Mouse (Mus musculus): ENCODE measurements around the gene 1700001C02Rik. TPM values are rescaled to one million over a fixed set of nuclear protein-coding genes. Genes with fewer than 3 reads are reported as not detected.

Gene 1700001C02Rik
- not detected for total RNA-seq (2021)
- long read RNA-seq, experiment 1, result 0 reads
- long read RNA-seq, experiment 2, result 0 reads

DNA sequence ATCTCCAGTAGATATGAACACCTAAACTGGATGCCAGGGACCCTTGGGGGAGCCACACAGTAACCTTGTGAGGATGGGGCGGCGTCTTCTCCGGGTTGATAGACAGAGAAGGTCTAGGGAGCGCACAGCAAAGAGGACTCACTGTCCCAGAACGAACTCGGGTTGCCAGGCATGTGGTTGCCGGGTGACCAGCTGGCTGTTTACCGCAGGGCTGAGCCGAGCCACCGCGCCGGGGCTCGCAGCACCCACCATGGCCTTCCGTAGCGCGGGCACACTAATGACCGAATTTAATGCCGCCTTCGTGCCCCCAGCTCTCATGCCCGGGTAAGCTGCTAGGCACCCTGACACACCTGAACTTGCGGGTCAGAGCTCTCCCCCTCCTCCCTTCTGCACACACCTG, at the start of gene 1700001C02Rik:
1700001C02Rik (plus strand) TSS at position 187 of the 400 bp plus-strand sequence.
- DNase-seq, result no peak
- intact Hi-C loops (cut with DNase I), result no loop called here

GRCm38 (mm10) chr5:30416665-30417064, 49.2 kb upstream of the 1700001C02Rik start:
- intact Hi-C loops (cut with DNase I), result no loop called here
- no peak for DNase-seq

GRCm38 (mm10) chr5:30423121-30423520, 42.7 kb upstream of the 1700001C02Rik start:
- intact Hi-C loops (cut with DNase I), result loop anchor here (5.0 kb wide), 1 partner anchor 214 kb away; no protein-coding TSS in a partner anchor
- no peak for DNase-seq

DNA sequence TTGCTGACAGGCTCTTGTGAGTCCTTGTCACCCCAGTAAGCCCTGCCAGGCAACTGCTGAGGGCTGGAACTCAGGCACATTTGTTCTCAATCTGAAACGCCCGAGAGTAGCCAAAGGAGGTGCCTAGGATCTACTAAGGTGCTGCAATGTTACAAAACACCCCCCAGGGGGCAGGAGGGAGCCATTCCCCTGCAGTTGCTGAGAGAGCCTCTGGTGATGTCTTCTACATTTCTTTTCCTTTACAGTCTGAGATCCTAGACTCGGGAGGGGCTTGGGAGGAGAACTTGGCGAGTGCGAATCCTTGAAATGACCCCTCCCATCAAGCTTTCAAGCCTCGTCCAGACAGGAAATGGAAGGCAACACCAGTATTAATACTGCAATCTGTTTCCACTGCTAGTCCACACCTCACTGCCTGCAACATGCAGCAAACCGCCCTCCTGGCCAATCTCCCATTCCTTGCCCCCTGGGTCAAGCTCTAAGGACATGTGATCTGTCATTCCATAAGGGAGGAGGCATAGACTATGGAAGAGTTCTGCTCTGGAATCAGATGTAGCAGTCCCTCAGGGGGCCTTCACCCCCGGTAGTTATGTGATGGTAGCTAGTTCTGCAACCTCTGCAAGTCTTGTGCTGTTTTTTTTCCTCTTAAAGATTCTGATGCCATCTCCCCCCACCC, 42.1 kb upstream of the 1700001C02Rik start:
- intact Hi-C loops (cut with DNase I), result loop anchor here (2.0 to 5.0 kb wide), 2 partner anchors 53 to 214 kb away; no protein-coding TSS in a partner anchor
- no peak for DNase-seq

DNA sequence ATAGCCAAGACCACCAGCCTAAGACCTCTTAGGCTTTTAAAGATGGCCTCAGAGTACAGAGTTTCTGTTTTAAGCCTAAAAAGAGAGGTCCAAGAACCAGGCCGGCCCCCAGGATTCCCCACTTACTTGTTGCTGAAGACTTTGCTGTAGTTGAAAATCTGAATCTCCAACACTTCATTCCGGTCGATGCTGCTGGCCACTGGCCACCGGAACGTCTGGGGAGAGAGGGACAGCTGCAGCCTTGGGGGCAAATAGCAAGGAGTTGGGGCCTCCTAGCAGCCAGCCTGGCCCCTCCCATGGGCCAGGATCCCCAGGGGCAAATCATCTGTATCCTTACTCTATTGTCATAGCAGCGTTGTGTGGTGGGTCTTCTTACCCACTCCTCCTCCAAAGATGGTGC, 38.4 kb upstream of the 1700001C02Rik start:
- DNase-seq, result no peak
- intact Hi-C loops (cut with DNase I), result no loop called here

GRCm38 (mm10) chr5:30438931-30439330, 26.9 kb upstream of the 1700001C02Rik start:
- no peak for DNase-seq
- intact Hi-C loops (cut with DNase I), result no loop called here

DNA sequence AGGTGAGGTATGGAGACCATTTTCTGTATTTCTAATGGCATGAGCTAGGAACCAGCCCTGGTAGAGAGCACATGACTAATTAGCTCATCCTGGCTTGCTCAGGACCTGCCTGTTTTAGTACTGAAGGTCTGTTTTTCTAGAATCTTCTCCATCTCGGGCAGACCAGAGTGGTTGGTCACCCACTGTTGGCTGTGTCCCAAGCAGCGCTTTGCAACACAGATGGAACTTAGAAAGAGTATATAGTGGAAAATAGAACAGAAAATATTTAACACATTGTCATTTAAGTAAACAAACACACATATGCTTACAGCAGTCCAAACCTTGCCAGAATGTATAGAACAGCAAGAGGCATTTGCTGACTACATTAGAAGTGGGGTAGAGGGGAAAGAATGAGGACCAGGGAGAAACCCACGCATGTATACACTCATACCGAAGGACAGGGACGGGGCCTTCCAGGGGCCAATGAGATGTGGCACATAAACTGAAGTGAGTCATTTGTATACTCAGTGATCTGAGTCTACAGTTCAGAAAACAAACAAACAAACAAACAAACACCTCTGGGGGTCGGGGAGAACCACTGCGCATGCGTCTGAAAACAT, 25.4 kb upstream of the 1700001C02Rik start:
- intact Hi-C loops (cut with DNase I), result no loop called here
- no peak for DNase-seq

DNA sequence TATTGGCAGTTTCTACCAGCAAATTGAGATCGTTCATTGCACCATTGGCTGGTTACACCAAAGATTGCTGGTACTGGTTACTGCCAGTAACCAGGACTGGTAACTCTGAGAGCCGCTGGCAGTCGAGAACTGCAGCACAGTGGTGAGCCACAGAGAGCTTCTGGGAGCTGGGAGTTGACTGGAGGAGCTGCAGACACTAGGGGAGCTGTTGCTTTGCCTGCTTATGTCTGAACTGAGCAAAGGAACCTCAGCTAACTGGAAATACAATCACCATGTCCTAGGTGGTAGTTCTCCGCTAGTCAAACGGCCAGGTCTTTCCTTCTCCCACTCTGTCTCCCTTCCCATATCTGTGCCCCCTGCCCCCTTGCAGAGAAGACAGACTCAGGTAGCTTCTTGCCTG, 23.7 kb upstream of the 1700001C02Rik start:
- intact Hi-C loops (cut with DNase I), result no loop called here
- no peak for DNase-seq

- intact Hi-C loops (cut with DNase I), result no loop called here
- DNase-seq, result no peak
These were observed 21.4 kb upstream of the 1700001C02Rik start for GRCm38 (mm10) chr5:30444327-30444895.

- intact Hi-C loops (cut with DNase I), result no loop called here
- no peak for DNase-seq
These were observed 9.8 kb upstream of the 1700001C02Rik start for GRCm38 (mm10) chr5:30456056-30456455.

DNA sequence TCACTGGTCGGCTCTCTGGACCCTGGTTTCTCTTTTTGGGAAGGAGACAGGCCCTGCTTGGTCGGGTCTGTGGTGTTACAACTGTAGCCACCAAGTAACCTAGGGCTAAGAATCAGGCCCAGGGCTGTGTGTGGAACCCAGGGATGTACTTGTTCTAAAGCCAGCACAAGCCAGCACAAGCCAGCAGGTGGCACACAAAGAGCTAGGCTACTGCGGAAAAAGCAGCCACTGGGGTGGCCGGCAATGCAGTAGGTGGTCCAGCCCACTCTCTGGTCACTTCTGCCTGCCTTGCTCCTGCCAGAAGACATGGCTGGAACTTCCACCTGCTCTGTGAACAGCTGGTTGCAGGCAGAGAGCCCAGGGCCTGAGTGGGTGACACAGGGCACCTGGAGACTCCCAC, 5.7 kb upstream of the 1700001C02Rik start:
- intact Hi-C loops (cut with DNase I), result no loop called here

GRCm38 (mm10) chr5:30461821-30462220, 4.0 kb upstream of the 1700001C02Rik start, which contains the start of gene Otof:
Otof (minus strand) TSS chr5:30461932.
- intact Hi-C loops (cut with DNase I), result no loop called here
- DNase-seq, result no peak

More for the DNA sequence above, 5.7 kb upstream of the 1700001C02Rik start:
- no peak for DNase-seq

DNA sequence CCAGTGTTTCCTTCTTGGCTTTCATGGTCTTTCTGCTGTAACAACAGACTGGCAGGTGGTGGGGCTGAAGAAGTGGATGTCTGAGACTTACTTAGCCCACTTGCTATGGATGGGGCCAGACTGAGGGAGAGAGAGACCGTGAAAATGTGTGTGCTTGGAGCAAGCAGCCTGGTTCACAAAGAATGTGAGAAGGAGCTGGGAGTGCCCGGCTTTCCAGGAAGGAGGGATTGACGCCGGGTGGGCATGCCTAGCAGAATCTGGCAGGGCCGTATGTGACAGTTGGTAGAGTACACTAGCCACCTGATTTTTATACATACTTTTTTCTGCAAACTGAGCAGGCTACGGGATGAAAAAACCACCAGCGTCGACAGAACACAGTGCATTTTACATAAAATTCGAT, 468 bp downstream of the 1700001C02Rik start:
- no peak for DNase-seq
- intact Hi-C loops (cut with DNase I), result no loop called here

DNA sequence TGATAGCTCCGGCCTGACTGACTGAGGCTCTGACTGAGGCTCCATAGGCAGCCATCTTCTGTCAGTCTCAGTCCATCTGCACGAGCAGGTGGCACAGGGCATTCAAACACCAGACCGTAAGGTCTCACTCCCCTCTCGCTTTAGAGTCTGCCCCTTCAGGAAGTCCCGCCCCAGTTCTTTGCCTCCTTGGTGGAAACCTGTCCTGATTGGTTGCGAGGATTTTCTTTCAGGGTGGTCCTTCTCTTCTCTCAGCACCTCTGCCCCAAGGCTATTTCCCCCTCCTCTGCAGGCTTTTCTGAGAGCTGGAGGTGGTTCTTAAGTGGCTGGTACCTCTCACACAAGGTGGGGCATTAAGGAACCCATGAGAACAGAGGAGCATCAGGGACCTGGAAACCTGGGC, 4.6 kb downstream of the 1700001C02Rik start:
- intact Hi-C loops (cut with DNase I), result no loop called here
- DNase-seq, result no peak

GRCm38 (mm10) chr5:30472148-30472547, 6.3 kb downstream of the 1700001C02Rik start:
- DNase-seq, result no peak
- intact Hi-C loops (cut with DNase I), result no loop called here

- no peak for DNase-seq
- intact Hi-C loops (cut with DNase I), result loop anchor here (2.0 to 5.0 kb wide), 2 partner anchors 52 to 264 kb away; no protein-coding TSS in a partner anchor
These were observed 10.7 kb downstream of the 1700001C02Rik start for GRCm38 (mm10) chr5:30476534-30476933.

DNA sequence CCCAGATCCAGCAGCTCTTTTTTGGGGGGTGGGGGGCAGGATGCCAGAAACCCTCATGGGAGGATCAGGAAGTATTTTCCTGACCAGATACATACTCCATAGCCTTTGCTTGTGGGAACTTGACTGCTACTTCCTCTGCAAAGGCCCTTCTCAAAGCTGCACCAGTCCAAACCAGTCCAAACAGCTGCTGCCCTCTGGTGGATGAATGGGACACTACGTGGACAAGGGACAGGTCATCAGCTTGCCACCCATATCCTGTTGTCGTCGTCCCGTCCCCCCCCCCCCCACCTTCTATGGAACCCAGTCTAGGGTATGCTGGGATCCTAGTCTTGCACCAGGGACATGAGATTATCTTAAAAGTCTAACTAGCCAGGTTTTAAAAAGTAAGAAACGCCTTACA, 16.5 kb downstream of the 1700001C02Rik start:
- intact Hi-C loops (cut with DNase I), result loop anchor here (2.0 kb wide), 1 partner anchor 92 kb away; no protein-coding TSS in a partner anchor
- peak; percentile 46 to 47 for DNase-seq

DNA sequence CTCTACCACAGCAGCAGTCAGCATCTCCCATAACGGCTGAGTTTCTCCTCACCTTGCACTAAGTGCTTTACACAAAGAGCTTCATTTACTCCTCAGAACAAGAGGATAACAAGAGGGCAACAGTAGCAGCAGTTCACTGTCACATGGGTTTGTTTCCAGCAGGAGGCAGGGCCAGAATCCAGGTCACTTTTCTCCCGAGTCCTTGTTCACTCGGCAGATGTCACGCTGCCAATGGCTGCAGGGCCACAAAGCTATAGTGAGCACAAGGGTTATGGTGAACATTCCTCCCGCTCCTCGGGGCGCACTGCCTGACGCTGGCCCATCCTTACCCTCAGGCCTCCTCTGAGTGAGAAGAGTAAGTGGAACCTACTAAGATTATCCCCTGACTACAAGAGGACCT, 17.7 kb downstream of the 1700001C02Rik start:
- DNase-seq, result no peak
- intact Hi-C loops (cut with DNase I), result loop anchor here (2.0 kb wide), 1 partner anchor 93 kb away; no protein-coding TSS in a partner anchor

GRCm38 (mm10) chr5:30484591-30484990, 18.7 kb downstream of the 1700001C02Rik start:
- intact Hi-C loops (cut with DNase I), result no loop called here

GRCm38 (mm10) chr5:30485136-30485535, 19.3 kb downstream of the 1700001C02Rik start:
- no peak for DNase-seq
- intact Hi-C loops (cut with DNase I), result no loop called here

More at GRCm38 (mm10) chr5:30484591-30484990, 18.7 kb downstream of the 1700001C02Rik start:
- DNase-seq, result no peak

DNA sequence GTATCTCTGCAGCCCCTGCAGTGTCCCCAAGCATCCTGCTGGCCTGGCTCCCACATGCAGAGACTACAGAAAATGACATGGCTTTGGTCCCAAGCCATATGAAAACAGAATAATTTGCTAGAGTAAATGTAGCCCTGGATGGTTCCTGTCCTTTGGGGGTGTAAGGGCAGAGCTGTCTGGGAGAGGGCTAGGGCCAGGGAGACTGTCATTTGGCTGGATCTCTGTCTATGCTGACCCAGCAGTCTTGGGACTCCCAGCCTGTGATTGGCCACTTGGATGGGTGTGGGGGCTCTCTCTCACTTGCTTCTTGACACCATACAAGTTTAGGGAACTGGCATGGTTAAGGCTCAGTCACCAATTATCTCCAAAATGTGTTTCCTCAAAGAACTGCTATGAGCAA, 24.4 kb downstream of the 1700001C02Rik start:
- intact Hi-C loops (cut with DNase I), result no loop called here
- DNase-seq, result no peak
